Mouse (Mus musculus) stomach, postnatal 0 days (tissue): Measurements from ENCODE around the gene Gatc. TPM values are rescaled to one million over a fixed set of nuclear protein-coding genes. Genes with fewer than 3 reads are reported as not detected.
"Not testable (repeated sequence)": the region's sequence is repeated elsewhere in the genome, so short reads cannot be mapped to it uniquely, and the experiment has no call there.

Experiments used
- ATAC-seq: fragments of 200-750 bp; cut with Nextera tagmentation; 2 replicates; pipeline ENCODE4 v1.8.0; 2017; ENCODE audit not compliant: low FRiP score, low TSS enrichment
- DNase-seq: peaks from one replicate; pipeline ENCODE4 v3.0.0-alpha.2; 2016; ENCODE audit warnings: low spot score
- H3K27ac ChIP-seq: fragments of 300-500 bp; sonication (generic); replicated peaks from 2 replicates; pipeline ENCODE4 v1.5.1; 2014; ENCODE audit warnings: mild to moderate bottlenecking, control low read depth
- H3K27me3 ChIP-seq: fragments of 300-500 bp; sonication (generic); 2 replicates; pipeline ENCODE4 v1.6.1; 2014; ENCODE audit warnings: low read length; ENCODE audit not compliant: control insufficient read depth, insufficient read depth
- H3K36me3 ChIP-seq: fragments of 300-500 bp; sonication (generic); 2 replicates; pipeline ENCODE4 v1.6.1; 2014; ENCODE audit warnings: low read length, mixed read lengths; ENCODE audit not compliant: control insufficient read depth, insufficient read depth
- H3K4me1 ChIP-seq: fragments of 300-500 bp; sonication (generic); replicated peaks from 2 replicates; pipeline ENCODE4 v1.6.1; 2014; ENCODE audit warnings: antibody characterized with exemption; ENCODE audit not compliant: control insufficient read depth, insufficient read depth
- H3K4me2 ChIP-seq: fragments of 300-500 bp; sonication (generic); replicated peaks from 2 replicates; pipeline ENCODE4 v1.6.1; 2014; ENCODE audit warnings: low read depth, mild to moderate bottlenecking, control low read depth, moderate library complexity
- H3K4me3 ChIP-seq: fragments of 300-500 bp; sonication (generic); 2 replicates; pipeline ENCODE4 v1.5.1; 2014; ENCODE audit warnings: low read depth, low read length, control low read depth
- H3K9ac ChIP-seq: fragments of 300-500 bp; sonication (generic); 2 replicates; pipeline ENCODE4 v1.6.1; 2014; ENCODE audit warnings: mild to moderate bottlenecking, low read length, control low read depth, mixed read lengths
- H3K9me3 ChIP-seq: fragments of 300-500 bp; sonication (generic); 2 replicates; pipeline ENCODE4 v1.6.1; 2016; ENCODE audit warnings: low read length; ENCODE audit not compliant: control insufficient read depth
- CTCF ChIP-seq: IDR thresholded peaks from 2 replicates; pipeline ENCODE4 v1.5.1; 2016; ENCODE audit warnings: antibody characterized with exemption, low read depth, mild to moderate bottlenecking, moderate library complexity
- EP300 ChIP-seq: optimal IDR thresholded peaks from 2 replicates; pipeline ENCODE3; 2016; ENCODE audit warnings: antibody characterized with exemption
- WGBS: fragments of 180-500 bp; shearing (Covaris S2); extraction: QIAGEN DNeasy Blood & Tissue Kit; methylation state at CpG from one replicate; pipeline ENCODE4 v1.1.7; 2014; 5-methylcytosine and 5-hydroxymethylcytosine counted together
- polyA plus RNA-seq: library from polyadenylated mRNA; unstranded; fragments of >200 nt; fragmentation: Nextera tagmentation; extraction: Ambion mirVana; gene quantifications from 2 replicates; pipeline ENCODE4 v1.2.1, GENCODE M21; 2015

Gene Gatc
- polyA plus RNA-seq, 1 experiment from 2014 or later: 12.9 TPM

DNA sequence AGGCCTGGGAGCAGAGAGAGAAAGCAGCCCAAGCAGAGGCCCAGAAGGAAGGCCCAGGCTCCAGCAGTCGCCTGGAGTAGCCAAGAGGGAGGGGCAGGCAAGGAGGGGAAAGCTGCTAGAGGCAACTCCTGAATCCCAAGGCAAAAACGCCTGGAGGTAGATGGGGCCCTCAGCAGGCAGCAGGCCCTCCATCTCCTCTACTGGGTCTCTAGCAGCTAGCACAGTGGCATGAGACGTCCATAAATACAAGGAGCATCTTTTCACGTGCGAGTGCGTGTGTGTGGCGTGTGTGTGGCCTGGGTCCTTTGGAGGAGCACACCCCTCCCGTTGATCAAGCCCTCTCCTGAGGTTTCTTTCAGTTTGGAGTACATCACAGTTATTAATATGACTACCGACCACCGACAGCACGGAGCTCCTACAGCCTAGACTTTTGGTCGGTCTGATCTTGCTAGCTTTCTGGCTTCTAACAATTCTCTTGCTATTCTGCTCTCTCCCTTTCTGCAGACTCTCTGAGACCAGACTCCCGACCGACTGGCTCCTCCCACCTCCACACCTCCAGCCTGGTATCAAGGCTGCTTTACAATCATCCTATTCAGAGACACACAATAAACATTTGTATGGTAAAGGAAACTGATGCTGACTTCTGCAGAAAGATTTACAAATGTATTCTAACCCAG lies 23.9 kb downstream of the Gatc start:
- 17% methylated on average over 14 of the region's 14 CpGs for WGBS
- no peak overlapping the region; the same call in 1 of the 2 replicates for H3K4me2 ChIP-seq
- DNase-seq: peak; percentile 45
- H3K4me3 ChIP-seq: no peak overlapping the region
- no peak for TF ChIP-seq CTCF
- H3K27me3 ChIP-seq: no peaks in the 10 kb centered on the region
- peak overlapping the region; percentile 53; the same call in 1 of the 2 replicates for H3K9ac ChIP-seq
- H3K4me1 ChIP-seq: peaks cover 5% of the 10 kb centered on the region; the same call in 1 of the 2 replicates
- no peak for ATAC-seq
- H3K9me3 ChIP-seq: no peaks in the 10 kb centered on the region
- H3K27ac ChIP-seq: peak overlapping the region; percentile 66
- H3K36me3 ChIP-seq: no peaks in the 10 kb centered on the region

DNA sequence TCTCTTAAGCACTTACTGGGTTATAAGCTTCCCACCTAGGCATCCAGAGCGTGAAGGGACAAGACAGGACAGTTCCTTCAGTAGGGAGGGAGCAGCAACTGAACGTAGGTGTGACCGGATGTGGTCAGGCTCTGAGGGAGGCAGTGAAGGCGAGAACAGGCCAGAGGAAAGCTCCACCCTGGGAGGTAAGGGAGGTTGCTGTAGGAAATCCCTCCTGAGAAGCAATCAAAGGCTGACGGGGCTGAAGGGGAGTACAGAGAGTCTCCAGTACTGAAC lies 27.4 kb downstream of the Gatc start:
- Histone ChIP-seq H3K36me3 (no peaks in the 10 kb centered on the region), H3K4me3 (no peak overlapping the region), H3K4me1 (peaks cover 5% of the 10 kb centered on the region; the same call in 1 of the 2 replicates), H3K27me3 (no peaks in the 10 kb centered on the region), H3K9me3 (no peaks in the 10 kb centered on the region), H3K9ac (no peak overlapping the region), H3K4me2 (no peak overlapping the region), H3K27ac (0 out of 2 replicates have a peak overlapping the region, but pooled peaks have one; percentile 49)
- DNase-seq (peak; percentile 43), ATAC-seq (peak; percentile 41)
- WGBS: 51% methylated on average over 5 of the region's 5 CpGs
- TF ChIP-seq EP300 (no peak), CTCF (no peak)

DNA sequence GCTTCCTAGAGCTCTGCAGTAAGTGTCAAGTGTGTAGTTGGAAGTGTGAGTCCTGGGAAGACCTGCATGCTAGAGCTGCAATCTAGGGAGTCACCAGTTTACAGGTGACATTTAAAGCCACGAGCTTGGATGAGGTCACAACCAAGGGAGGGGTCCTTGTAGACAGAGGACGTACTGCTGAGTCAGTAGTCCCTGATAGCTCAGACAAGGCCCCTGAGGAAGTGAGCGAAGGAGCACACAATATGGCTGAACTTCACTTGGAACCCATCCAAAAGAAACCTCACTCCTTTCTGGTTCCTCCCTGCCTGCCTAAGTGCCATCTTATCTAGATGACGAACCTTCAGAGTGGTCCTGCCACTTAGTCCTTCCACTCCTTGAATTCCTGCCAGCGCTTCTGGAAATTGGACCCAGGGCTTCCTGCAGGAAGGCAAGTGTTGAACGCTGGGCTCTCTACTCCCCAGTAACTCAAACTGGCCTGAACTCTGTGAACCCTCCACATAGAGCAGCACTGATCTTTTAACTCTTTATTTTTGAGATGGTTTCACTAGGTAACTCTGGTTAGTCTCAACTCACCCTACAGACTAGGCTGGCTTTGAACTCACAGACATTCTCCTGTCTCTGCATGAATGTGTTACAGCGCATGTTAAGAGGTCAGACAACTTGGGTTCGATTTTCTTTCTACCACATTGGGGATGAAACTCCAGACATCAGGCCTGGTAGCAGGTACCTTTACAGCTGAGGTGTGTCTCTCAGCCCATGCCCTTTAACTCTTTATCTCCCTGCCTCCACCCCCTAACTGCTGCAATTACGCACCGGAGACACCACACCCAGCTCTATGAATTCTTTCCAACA lies 27.9 kb downstream of the Gatc start:
- H3K9ac ChIP-seq: no peak overlapping the region
- DNase-seq (peak; percentile 43), ATAC-seq (peak; percentile 89)
- H3K9me3 ChIP-seq: no peaks in the 10 kb centered on the region
- H3K4me2 ChIP-seq: no peak overlapping the region
- WGBS: 51% methylated on average over 10 of the region's 10 CpGs
- no peak overlapping the region for H3K4me3 ChIP-seq
- H3K27me3 ChIP-seq: no peaks in the 10 kb centered on the region
- no peak for TF ChIP-seq EP300
- TF ChIP-seq CTCF: no peak
- H3K4me1 ChIP-seq: peaks cover 5% of the 10 kb centered on the region; the same call in 1 of the 2 replicates
- H3K27ac ChIP-seq: peak overlapping the region; percentile 70; the same call in 1 of the 2 replicates
- no peaks in the 10 kb centered on the region for H3K36me3 ChIP-seq

DNA sequence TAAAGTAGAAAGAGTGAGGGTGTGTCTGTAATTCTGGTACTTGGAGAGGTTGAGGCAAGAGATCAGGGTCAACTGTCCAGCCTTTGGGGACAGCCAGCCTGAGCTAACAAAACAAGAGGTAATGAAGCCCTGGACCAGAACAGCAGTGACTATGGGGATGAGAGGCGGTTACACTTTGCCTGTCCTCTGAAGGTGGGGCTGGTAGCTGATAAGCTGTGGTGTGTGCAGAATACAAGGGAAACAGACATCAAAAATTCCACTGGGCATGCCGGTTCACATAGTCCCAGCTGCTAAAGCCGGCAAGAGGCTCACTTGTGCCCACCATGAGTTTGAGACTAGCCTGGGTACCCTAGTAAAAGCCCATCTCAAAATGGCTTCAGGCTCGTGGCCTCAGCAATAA lies 28.6 kb downstream of the Gatc start:
- Histone ChIP-seq H3K9ac (no peak overlapping the region), H3K27me3 (no peaks in the 10 kb centered on the region), H3K4me2 (no peak overlapping the region), H3K4me1 (peaks cover 5% of the 10 kb centered on the region; the same call in 1 of the 2 replicates), H3K9me3 (no peaks in the 10 kb centered on the region), H3K4me3 (no peak overlapping the region), H3K36me3 (no peaks in the 10 kb centered on the region), H3K27ac (peak overlapping the region; percentile 35; the same call in 1 of the 2 replicates)
- TF ChIP-seq CTCF: no peak
- no peak for TF ChIP-seq EP300
- ATAC-seq: no peak
- DNase-seq: no peak
- 64% methylated on average over 4 of the region's 4 CpGs for WGBS

DNA sequence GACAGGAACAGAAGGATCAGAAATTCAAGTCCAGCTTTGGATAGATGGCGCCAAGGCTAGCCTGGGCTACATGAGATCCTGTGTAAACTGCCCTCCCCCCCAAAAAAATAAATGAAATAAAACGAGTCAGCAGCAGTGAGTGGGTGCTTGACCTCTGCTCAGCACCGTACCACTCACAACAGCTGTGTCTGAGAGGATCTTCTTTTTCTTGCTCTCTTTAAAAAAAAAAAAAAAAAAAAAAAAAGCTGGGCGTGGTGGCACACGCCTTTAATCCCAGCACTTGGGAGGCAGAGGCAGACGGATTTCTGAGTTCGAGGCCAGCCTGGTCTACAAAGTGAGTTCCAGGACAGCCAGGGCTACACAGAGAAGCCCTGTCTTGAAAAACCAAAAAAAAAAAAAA lies 38.8 kb downstream of the Gatc start:
- not testable (repeated sequence) for H3K27me3 ChIP-seq, H3K4me2 ChIP-seq, H3K9me3 ChIP-seq, H3K36me3 ChIP-seq, H3K9ac ChIP-seq, H3K27ac ChIP-seq, ATAC-seq, H3K4me1 ChIP-seq, H3K4me3 ChIP-seq, DNase-seq
- WGBS: 72% methylated on average over 3 of the region's 7 CpGs

DNA sequence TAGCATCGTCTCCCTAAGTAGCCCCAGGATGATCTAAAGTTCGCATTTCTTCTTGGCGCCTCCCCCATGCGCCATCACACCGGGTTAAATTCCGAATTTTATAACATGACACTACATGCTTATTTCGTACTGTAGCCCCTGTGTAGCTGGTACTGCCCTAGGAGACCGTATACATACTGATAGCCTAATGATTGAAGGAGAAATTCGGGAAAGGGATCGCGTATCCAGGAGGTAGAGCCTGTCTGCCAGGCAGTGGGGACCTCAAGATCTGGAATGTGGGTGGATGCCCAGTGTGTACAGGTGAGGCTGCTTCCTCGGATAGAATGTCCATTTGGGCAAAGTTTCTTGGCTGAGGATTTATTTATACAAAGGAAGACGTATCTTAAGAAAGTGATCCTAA lies 39.4 kb downstream of the Gatc start:
- Histone ChIP-seq H3K9me3 (no peaks in the 10 kb centered on the region), H3K27ac (peak overlapping the region; percentile 80), H3K9ac (peak overlapping the region; percentile 58), H3K4me2 (peak overlapping the region; percentile 81), H3K4me3 (peak overlapping the region; percentile 87), H3K27me3 (no peaks in the 10 kb centered on the region), H3K4me1 (peaks cover 4% of the 10 kb centered on the region), H3K36me3 (peaks cover 5% of the 10 kb centered on the region)
- ATAC-seq (no peak), DNase-seq (no peak)
- 14% methylated on average over 13 of the region's 13 CpGs for WGBS
- TF ChIP-seq CTCF (no peak), EP300 (no peak)
